In genomic region chr9:15560451-15560850, GRCm38 (mm10) we compare ENCODE assay signal across 24 mouse cellular contexts.
DNase-seq lines count a peak whose midpoint lies in the region; ATAC-seq and TF ChIP-seq lines count a peak whose summit lies in the region.
"Had no signal": no experiment of that assay in that cellular context is flagged by ENCODE, and none has a peak within 500 bp of the region (broad histone marks: within the 10 kb centered on the region; RNA-seq: fewer than 3 reads in every experiment).

No protein-coding gene starts in this region.

- H3K27ac ChIP-seq in forebrain, postnatal 0 days (ENCODE audit: low read depth, low read length), result no peak overlapping the region
- H3K27ac ChIP-seq in forebrain, embryonic 16.5 days (ENCODE audit: low read length), result no peak overlapping the region
- H3K27ac ChIP-seq: embryonic facial prominence, embryonic 10.5 days; embryonic facial prominence, embryonic 12.5 days; forebrain, embryonic 13.5 days; forebrain, embryonic 15.5 days had no signal

- H3K4me1 ChIP-seq in forebrain, postnatal 0 days (ENCODE audit: insufficient read depth), result no peaks in the 10 kb centered on the region
- H3K4me1 ChIP-seq in forebrain, embryonic 16.5 days (replicated peaks; ENCODE audit: control insufficient read depth, insufficient read depth, low read length), result no peaks in the 10 kb centered on the region
- H3K4me1 ChIP-seq: embryonic facial prominence, embryonic 10.5 days; embryonic facial prominence, embryonic 12.5 days; forebrain, embryonic 13.5 days; forebrain, embryonic 15.5 days had no signal

- H3K4me2 ChIP-seq in forebrain, postnatal 0 days (ENCODE audit: low read depth), result no peak overlapping the region
- no peak overlapping the region for H3K4me2 ChIP-seq in forebrain, embryonic 16.5 days (ENCODE audit: low read length)
- H3K4me2 ChIP-seq: embryonic facial prominence, embryonic 12.5 days; forebrain, embryonic 13.5 days; forebrain, embryonic 15.5 days had no signal

- no peaks in the 10 kb centered on the region for H3K9me3 ChIP-seq in forebrain, postnatal 0 days (ENCODE audit: low read length)
- H3K9me3 ChIP-seq in forebrain, embryonic 16.5 days (ENCODE audit: control insufficient read depth, low read length), result no peaks in the 10 kb centered on the region
- H3K9me3 ChIP-seq: embryonic facial prominence, embryonic 12.5 days; forebrain, embryonic 13.5 days; forebrain, embryonic 15.5 days; G1E had no signal

- no peak overlapping the region for H3K9ac ChIP-seq in forebrain, postnatal 0 days
- H3K9ac ChIP-seq in forebrain, embryonic 16.5 days (replicated peaks; ENCODE audit: low read depth, low read length), result no peak overlapping the region
- H3K9ac ChIP-seq: embryonic facial prominence, embryonic 12.5 days; forebrain, embryonic 13.5 days; forebrain, embryonic 15.5 days had no signal

- peak; percentile 29 for DNase-seq in forebrain, postnatal 0 days
- peak; percentile 21 to 67 for DNase-seq in layer of hippocampus, adult 18-20 months (ENCODE audit: low spot score in 2 of 2)
- DNase-seq in layer of hippocampus, postnatal 36 days, result no peak
- DNase-seq in layer of hippocampus, adult 9-11 months, result peak; percentile 51
- DNase-seq in layer of hippocampus, postnatal 25 days (ENCODE audit: extremely low spot score in 1 of 2, low spot score in 1 of 2), result no peak
- DNase-seq: adrenal gland, adult 8-10 months; adrenal gland, postnatal 14 days; adrenal gland, postnatal 36 days; B cell, adult 2 months; cerebellum, adult 11-12 months; cerebellum, adult 2 months; cerebellum, adult 9-10 months; cerebellum, postnatal 10 days; cerebellum, postnatal 25 days had no signal

- 52% methylated on average over 3 of the region's 3 CpGs for WGBS in forebrain, postnatal 0 days
- WGBS in forebrain, embryonic 16.5 days, result 65% methylated on average over 3 of the region's 3 CpGs

- no peak overlapping the region for H3K4me3 ChIP-seq in forebrain, postnatal 0 days (ENCODE audit: low read depth, low read length)
- no peak overlapping the region for H3K4me3 ChIP-seq in forebrain, embryonic 16.5 days (replicated peaks; ENCODE audit: low read length)
- H3K4me3 ChIP-seq: embryonic facial prominence, embryonic 10.5 days; embryonic facial prominence, embryonic 12.5 days; forebrain, embryonic 13.5 days; forebrain, embryonic 15.5 days had no signal

- peak; percentile 55; the same call in 1 of the 2 replicates for ATAC-seq in forebrain, postnatal 0 days
- no peak for ATAC-seq in forebrain, embryonic 16.5 days
- ATAC-seq: activated CD4-positive, CD25-positive, alpha-beta regulatory T cell, adult 4 months; CD4-positive, CD25-positive, alpha-beta regulatory T cell, adult 4 months; forebrain, embryonic 13.5 days; forebrain, embryonic 15.5 days; Patski had no signal

- no peaks in the 10 kb centered on the region for H3K27me3 ChIP-seq in forebrain, postnatal 0 days (ENCODE audit: insufficient read depth, low read length)
- H3K27me3 ChIP-seq in forebrain, embryonic 16.5 days (replicated peaks; ENCODE audit: control insufficient read depth, insufficient read depth, low read length), result no peaks in the 10 kb centered on the region
- H3K27me3 ChIP-seq: CH12.LX; embryonic facial prominence, embryonic 12.5 days; forebrain, embryonic 13.5 days; forebrain, embryonic 15.5 days; Patski had no signal

- H3K36me3 ChIP-seq in forebrain, postnatal 0 days (ENCODE audit: insufficient read depth), result no peaks in the 10 kb centered on the region
- H3K36me3 ChIP-seq in forebrain, embryonic 16.5 days (ENCODE audit: control insufficient read depth, insufficient read depth), result no peaks in the 10 kb centered on the region
- H3K36me3 ChIP-seq: embryonic facial prominence, embryonic 10.5 days; embryonic facial prominence, embryonic 12.5 days; forebrain, embryonic 15.5 days; G1E had no signal

- no peak for TF ChIP-seq CTCF in forebrain, postnatal 0 days (IDR thresholded peaks at IDR 0.05; ENCODE audit: low read depth)

Comparison
In these comparisons a context has a peak if more than half of its experiments do, and no peak if none do; other contexts are left out.
1. DNase-seq: peak in forebrain, postnatal 0 days (single experiment), layer of hippocampus, adult 18-20 months (2 of 2) and layer of hippocampus, adult 9-11 months (single experiment); none in layer of hippocampus, postnatal 36 days (0 of 2) and layer of hippocampus, postnatal 25 days (0 of 2).